Mouse (Mus musculus): ENCODE data around the gene Gatad1.
"Not testable (repeated sequence)": the region's sequence is repeated elsewhere in the genome, so short reads cannot be mapped to it uniquely, and the experiment has no call there.

Gene Gatad1

DNA sequence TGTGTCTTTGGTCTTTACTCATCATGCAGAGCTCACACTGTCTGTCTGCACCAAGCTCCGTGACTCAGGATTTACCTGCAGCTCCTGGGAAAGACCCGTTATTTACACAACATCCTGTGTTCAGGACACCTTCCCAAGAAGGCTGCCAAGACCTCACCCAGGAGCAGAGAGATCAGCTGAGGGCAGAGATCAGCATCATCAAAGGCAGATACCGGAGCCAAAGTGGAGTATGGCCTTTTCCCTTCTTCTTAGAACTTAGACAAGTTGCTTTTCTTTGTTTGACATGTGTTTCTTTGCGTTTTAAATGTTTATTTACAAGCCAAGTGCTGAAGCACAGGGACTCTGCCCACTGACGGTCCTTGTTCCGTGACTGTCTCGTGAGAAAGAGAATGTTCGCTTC is 21.7 kb downstream of the Gatad1 start:
- DNase-seq (ENCODE audit: extremely low spot score, low read depth, low spot score): no peak

DNA sequence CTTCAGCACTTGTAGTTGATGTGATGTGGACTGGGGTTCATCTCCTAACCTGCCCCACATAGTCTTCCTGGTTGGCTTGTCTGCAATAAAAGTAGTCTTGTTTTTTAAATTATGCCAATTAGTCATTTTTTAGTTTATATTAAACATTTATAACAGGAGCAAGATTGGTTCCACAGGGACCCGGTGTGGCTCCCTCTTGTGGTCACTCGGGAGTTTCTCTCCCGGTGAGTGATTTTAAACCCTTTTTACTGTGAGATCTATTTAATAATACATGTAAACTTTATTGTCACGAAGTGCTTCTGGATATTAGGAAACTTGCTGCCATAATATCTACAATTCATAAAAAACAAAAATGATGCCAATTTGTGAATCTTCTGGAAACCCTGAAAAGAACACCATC is 23.0 kb downstream of the Gatad1 start:
- no peak for DNase-seq (ENCODE audit: extremely low spot score, low read depth, low spot score)

DNA sequence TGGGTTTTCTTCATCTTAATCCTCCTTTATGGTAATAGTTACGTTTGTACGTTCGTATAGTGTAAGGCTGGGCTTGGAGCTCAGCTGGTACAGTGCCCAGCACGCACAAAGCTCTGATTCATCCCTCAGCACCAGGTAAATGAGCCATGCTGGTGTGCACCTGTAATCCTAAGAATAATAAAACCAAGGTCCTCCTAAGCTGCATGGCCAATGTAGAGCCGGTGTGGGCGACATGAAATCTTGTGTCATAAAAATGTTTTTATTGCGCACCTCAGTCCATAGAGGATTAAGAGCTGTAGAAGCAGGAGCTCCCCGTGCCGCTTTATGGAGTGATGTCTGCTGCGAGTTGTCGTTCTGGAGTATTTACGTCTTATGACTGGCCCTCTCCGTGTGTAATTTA is 23.7 kb downstream of the Gatad1 start:
- DNase-seq (ENCODE audit: extremely low spot score, low read depth, low spot score): no peak

GRCm38 (mm10) chr5:3632285-3632684 is 24.7 kb downstream of the Gatad1 start:
- DNase-seq (ENCODE audit: extremely low spot score, low read depth, low spot score): no peak

GRCm38 (mm10) chr5:3631512-3632271 is 25.3 kb downstream of the Gatad1 start:
- DNase-seq (ENCODE audit: extremely low spot score, low read depth, low spot score): no peak

GRCm38 (mm10) chr5:3630055-3630454 is 26.9 kb downstream of the Gatad1 start:
- no peak for DNase-seq (ENCODE audit: extremely low spot score, low read depth, low spot score)

DNA sequence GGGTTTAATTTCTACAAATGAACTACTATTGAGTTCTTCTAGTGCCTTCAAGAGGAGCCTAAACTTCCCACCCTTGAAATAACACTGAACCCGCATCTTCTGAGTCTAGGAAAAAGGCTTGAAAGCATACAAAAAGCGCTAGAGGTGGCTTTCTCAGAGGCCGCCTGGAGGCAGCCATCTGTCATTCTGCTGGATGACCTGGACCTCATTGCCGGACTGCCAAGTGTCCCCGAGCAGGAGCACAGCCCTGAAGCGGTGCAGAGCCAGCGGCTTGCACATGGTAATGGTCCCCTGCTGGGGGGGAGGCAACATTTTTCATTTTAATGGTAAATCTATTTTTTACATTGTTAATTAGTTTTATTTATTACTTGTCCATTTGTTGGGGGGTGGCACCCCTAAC is 36.5 kb downstream of the Gatad1 start:
- no peak for DNase-seq (ENCODE audit: extremely low spot score, low read depth, low spot score)

- DNase-seq (ENCODE audit: extremely low spot score, low read depth, low spot score): not testable (repeated sequence)
Observed at GRCm38 (mm10) chr5:3611835-3612234, 45.1 kb downstream of the Gatad1 start.

- no peak for DNase-seq (ENCODE audit: extremely low spot score, low read depth, low spot score)
Observed at GRCm38 (mm10) chr5:3609241-3609640, 47.7 kb downstream of the Gatad1 start.

DNA sequence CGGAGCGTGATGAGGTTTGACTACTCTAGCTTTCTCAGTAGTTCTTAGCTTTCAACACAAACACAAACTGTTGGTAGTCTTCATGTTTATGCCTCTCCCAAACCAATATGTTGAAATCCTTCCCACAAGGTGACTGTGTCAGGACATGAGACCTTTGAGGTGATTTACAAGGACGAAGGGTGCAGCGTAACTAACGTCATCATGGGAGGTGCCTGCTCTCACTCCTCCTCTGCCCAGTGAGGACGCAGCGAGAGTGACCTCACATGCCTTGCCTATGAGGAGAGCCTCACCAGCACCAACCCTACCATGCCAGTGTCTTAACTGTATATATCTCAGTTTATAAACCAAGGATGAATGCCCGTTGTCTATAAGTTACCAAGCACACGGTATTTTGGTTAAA is 49.9 kb downstream of the Gatad1 start:
- DNase-seq (ENCODE audit: extremely low spot score, low read depth, low spot score): no peak

DNA sequence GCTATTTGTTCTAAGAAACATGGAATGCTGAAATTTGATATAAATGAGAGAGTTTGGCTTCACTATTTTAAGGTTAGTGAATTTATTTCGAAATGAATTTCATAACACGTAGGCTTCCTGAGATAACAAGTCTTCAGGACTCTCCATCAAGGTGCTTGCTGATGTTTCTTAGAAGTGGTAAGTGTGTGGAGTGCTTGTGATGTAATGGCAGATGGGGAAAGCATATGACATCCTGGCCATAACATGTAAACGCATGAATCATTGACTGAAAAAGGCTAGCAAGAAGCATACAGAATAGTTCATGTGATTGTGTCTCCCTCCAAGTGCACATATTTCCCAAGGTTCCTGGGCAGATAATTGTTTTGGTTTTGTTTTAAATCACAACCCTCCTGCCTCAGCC is 56.2 kb downstream of the Gatad1 start:
- DNase-seq (ENCODE audit: extremely low spot score, low read depth, low spot score): no peak

- no peak for DNase-seq (ENCODE audit: extremely low spot score, low read depth, low spot score)
Observed at GRCm38 (mm10) chr5:3600298-3600697, 56.7 kb downstream of the Gatad1 start.

DNA sequence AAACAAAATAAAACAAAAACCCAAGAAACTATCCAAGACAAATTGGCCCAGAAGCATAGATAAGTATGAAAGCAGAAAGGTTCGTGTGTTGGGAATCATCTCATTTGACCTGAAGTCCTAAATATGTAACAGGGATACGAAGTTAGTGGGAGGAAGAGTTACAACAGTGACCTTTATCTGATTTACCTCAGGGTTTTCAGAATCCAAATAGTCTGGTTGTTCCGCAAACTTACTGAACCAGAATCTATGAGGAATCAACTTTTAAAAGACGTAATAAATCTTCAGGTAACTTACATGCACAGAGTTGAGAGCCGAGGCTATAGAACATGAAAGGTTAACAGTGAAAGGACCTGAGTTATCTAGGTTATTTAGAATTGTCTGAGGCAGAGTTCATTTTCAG is 58.2 kb downstream of the Gatad1 start:
- no peak for DNase-seq (ENCODE audit: extremely low spot score, low read depth, low spot score)

DNA sequence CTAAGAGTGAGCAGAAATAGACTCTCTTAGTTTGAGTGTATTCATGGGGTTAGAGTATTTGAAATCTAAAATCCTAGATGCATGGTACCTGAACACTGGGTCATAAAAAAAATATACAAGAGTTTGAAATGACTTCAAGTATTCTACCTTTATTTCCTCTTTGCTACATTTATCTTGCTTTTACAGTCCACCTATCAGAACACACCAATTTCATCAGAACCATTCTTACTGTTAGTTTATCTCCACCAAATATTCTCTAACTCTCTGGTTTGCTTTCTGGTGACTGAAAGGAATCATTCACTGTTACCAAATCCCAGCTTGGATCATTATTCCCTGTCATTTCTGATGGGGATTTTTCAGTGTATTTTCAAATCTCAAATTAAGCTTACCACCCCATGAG is 59.8 kb downstream of the Gatad1 start:
- no peak for DNase-seq (ENCODE audit: extremely low spot score, low read depth, low spot score)

DNA sequence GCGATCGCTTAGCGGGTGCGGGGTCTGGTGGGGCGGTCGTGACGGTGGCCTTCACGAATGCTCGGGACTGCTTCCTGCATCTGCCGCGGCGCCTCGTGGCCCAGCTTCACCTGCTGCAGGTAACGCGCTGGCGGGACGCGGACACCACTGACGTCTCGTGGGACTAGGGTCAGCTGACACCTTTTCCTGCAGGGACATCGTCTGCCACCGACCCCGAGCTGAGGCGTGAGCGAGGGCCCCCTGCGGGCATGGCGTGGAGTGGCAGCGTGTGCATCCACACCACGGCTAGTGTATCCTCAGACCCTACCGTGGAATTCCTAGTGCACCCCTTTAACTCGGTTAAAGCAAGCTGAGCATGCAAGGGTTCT is 60.6 kb downstream of the Gatad1 start, which contains the start of gene Rbm48:
Rbm48 (minus strand) TSS at position 187 of the 368 bp plus-strand sequence.
- DNase-seq (ENCODE audit: extremely low spot score, low read depth, low spot score): no peak

DNA sequence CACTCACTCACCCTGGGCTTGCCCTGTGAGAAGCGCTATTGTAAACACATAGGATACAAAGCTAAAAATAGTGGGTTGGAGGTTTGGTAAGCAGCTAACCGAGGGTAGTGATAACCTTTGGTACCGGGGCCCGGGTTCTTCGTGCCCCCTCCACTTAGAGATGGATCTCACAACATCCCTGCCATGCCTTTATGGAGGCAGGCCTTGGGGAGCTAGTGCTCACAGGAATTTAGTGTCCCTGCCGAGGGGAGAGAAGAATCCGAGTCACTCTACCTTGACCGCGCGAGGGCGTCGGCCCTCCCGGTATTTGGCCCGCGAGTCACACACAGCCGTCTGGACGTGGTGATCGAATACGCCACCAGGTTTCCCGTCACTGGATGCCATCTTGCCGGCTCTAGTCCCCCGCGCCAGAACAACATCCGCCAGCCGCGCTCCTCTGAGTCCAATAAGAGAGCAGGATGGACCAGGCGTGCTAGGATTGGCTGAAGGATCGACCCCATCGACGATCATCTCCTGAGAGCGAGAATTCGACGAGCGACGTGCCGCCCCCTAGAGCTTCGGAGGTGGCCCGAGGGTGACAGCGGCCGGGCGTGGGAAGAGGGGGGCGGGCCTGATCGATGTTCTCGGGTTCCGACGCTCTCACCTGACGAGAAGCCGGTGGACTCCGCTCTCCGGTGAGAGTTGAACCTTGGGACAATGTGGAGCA is 61.1 kb downstream of the Gatad1 start, which contains the start of gene Pex1:
Pex1 (plus strand) TSS at position 374 of the 706 bp plus-strand sequence.
- peak; percentile 89 for DNase-seq (ENCODE audit: extremely low spot score, low read depth, low spot score)
